Mouse (Mus musculus) neural tube, embryonic 11.5 days (tissue): ENCODE data around the gene Nynrin. TPM values are rescaled to one million over a fixed set of nuclear protein-coding genes. Genes with fewer than 3 reads are reported as not detected.

Experiments used
- ATAC-seq: fragments of 200-750 bp; cut with Nextera tagmentation; 2 replicates; pipeline ENCODE4 v1.8.0; 2017; ENCODE audit warnings: moderate number of reproducible peaks, mild to moderate bottlenecking, moderate TSS enrichment, moderate library complexity; ENCODE audit not compliant: insufficient read depth, low FRiP score, low TSS enrichment
- DNase-seq: peaks from one replicate; pipeline ENCODE4 v3.0.0-alpha.2; 2015; ENCODE audit warnings: low spot score
- H3K27ac ChIP-seq: fragments of 300-500 bp; sonication (generic); 2 replicates; pipeline ENCODE4 v1.5.1; 2014; ENCODE audit warnings: low read depth, mild to moderate bottlenecking, low read length
- H3K27me3 ChIP-seq: fragments of 300-500 bp; sonication (generic); 2 replicates; pipeline ENCODE4 v1.6.1; 2014; ENCODE audit warnings: mild to moderate bottlenecking, low read length, mixed read lengths; ENCODE audit not compliant: control insufficient read depth, insufficient read depth
- H3K36me3 ChIP-seq: fragments of 300-500 bp; sonication (generic); 2 replicates; pipeline ENCODE4 v1.6.1; 2014; ENCODE audit warnings: mild to moderate bottlenecking, low read length, moderate library complexity, mixed read lengths; ENCODE audit not compliant: control insufficient read depth, insufficient read depth
- H3K4me1 ChIP-seq: fragments of 300-500 bp; sonication (generic); 2 replicates; pipeline ENCODE4 v1.6.1; 2014; ENCODE audit warnings: low read length, mixed read lengths; ENCODE audit not compliant: control insufficient read depth, insufficient read depth
- H3K4me2 ChIP-seq: fragments of 300-500 bp; sonication (generic); 2 replicates; pipeline ENCODE4 v1.6.1; 2014; ENCODE audit warnings: low read depth, mild to moderate bottlenecking, moderate library complexity
- H3K4me3 ChIP-seq: fragments of 300-500 bp; sonication (generic); 2 replicates; pipeline ENCODE4 v1.5.1; 2014; ENCODE audit warnings: low read depth, low read length
- H3K9ac ChIP-seq: fragments of 300-500 bp; sonication (generic); 2 replicates; pipeline ENCODE4 v1.6.1; 2014; ENCODE audit warnings: mild to moderate bottlenecking, low read length
- H3K9me3 ChIP-seq: fragments of 300-500 bp; sonication (generic); 2 replicates; pipeline ENCODE4 v1.6.1; 2016; ENCODE audit warnings: low read length; ENCODE audit not compliant: control insufficient read depth
- WGBS: fragments of 180-500 bp; shearing (Covaris S2); extraction: QIAGEN DNeasy Blood & Tissue Kit; methylation state at CpG from one replicate; pipeline ENCODE4 v1.1.7; 2014; 5-methylcytosine and 5-hydroxymethylcytosine counted together
- polyA plus RNA-seq: library from polyadenylated mRNA; unstranded; fragments of >200 nt; fragmentation: Nextera tagmentation; extraction: Ambion mirVana; gene quantifications from 2 replicates; pipeline ENCODE4 v1.2.1, GENCODE M21; 2014

Nynrin gene
- 15.1 and 16.0 TPM in 2 replicates for polyA plus RNA-seq

GRCm38 (mm10) chr14:55853621-55854285, at the start of gene Nynrin:
Gene Nynrin, plus strand, starts transcription at chr14:55854010.
- Histone ChIP-seq H3K4me3 (peak within 1 kb of the TSS; percentile 48), H3K9ac (peak within 1 kb of the TSS; percentile 56), H3K27me3 (no peaks in the 10 kb centered on the region), H3K9me3 (no peaks in the 10 kb centered on the region), H3K4me1 (peaks cover 30% of the 10 kb centered on the region), H3K4me2 (peak within 1 kb of the TSS; percentile 72), H3K27ac (peak within 1 kb of the TSS; percentile 84), H3K36me3 (no peaks in the 10 kb centered on the region)
- ATAC-seq = peak; percentile 89
- WGBS = 2% methylated on average over 28 of the region's 33 CpGs
- peak; percentile 83 for DNase-seq

GRCm38 (mm10) chr14:55814885-55815284, 38.9 kb upstream of the Nynrin start:
- WGBS = 20% methylated on average over 16 of the region's 16 CpGs
- peak; percentile 38 for ATAC-seq

GRCm38 (mm10) chr14:55815310-55815751, 38.5 kb upstream of the Nynrin start:
- peak; percentile 54 for DNase-seq
- Histone ChIP-seq H3K4me2 (peak overlapping the region; percentile 64), H3K27me3 (no peaks in the 10 kb centered on the region), H3K27ac (no peak overlapping the region), H3K4me3 (peak overlapping the region; percentile 41), H3K9me3 (no peaks in the 10 kb centered on the region), H3K9ac (peak overlapping the region; percentile 48), H3K4me1 (no peaks in the 10 kb centered on the region), H3K36me3 (no peaks in the 10 kb centered on the region)
- ATAC-seq = no peak
- 30% methylated on average over 17 of the region's 17 CpGs for WGBS

More at GRCm38 (mm10) chr14:55814885-55815284, 38.9 kb upstream of the Nynrin start:
- Histone ChIP-seq H3K27me3 (no peaks in the 10 kb centered on the region), H3K36me3 (no peaks in the 10 kb centered on the region), H3K4me1 (no peaks in the 10 kb centered on the region), H3K9ac (peak overlapping the region; percentile 48), H3K9me3 (no peaks in the 10 kb centered on the region), H3K4me3 (peak overlapping the region; percentile 41), H3K4me2 (peak overlapping the region; percentile 64), H3K27ac (no peak overlapping the region)
- peak; percentile 66 for DNase-seq

GRCm38 (mm10) chr14:55819845-55820405, 33.9 kb upstream of the Nynrin start:
- Histone ChIP-seq H3K4me2 (no peak overlapping the region), H3K27ac (no peak overlapping the region), H3K9me3 (no peaks in the 10 kb centered on the region), H3K27me3 (no peaks in the 10 kb centered on the region), H3K4me3 (no peak overlapping the region), H3K36me3 (no peaks in the 10 kb centered on the region), H3K4me1 (peaks cover 5% of the 10 kb centered on the region), H3K9ac (no peak overlapping the region)
- 80% methylated on average over 7 of the region's 7 CpGs for WGBS
- ATAC-seq (no peak), DNase-seq (no peak)

- ATAC-seq = no peak
- 85% methylated on average over 9 of the region's 9 CpGs for WGBS
- no peak for DNase-seq
- Histone ChIP-seq H3K9me3 (no peaks in the 10 kb centered on the region), H3K27ac (no peak overlapping the region), H3K36me3 (no peaks in the 10 kb centered on the region), H3K27me3 (no peaks in the 10 kb centered on the region; the same call in 1 of the 2 replicates), H3K4me2 (no peak overlapping the region), H3K4me3 (no peak overlapping the region), H3K4me1 (peaks cover 7% of the 10 kb centered on the region), H3K9ac (no peak overlapping the region)
Observed at GRCm38 (mm10) chr14:55820576-55820975, 33.2 kb upstream of the Nynrin start.

GRCm38 (mm10) chr14:55822435-55822990, 31.3 kb upstream of the Nynrin start:
- DNase-seq (peak; percentile 80), ATAC-seq (0 out of 2 replicates have a peak, but pooled peaks have one; percentile 40)
- Histone ChIP-seq H3K27me3 (peaks cover 4% of the 10 kb centered on the region), H3K9ac (peak overlapping the region; percentile 75; the same call in 1 of the 2 replicates), H3K4me3 (peak overlapping the region; percentile 54), H3K4me1 (peaks cover 7% of the 10 kb centered on the region), H3K9me3 (no peaks in the 10 kb centered on the region), H3K36me3 (no peaks in the 10 kb centered on the region), H3K27ac (peak overlapping the region; percentile 81), H3K4me2 (peak overlapping the region; percentile 81)
- 10% methylated on average over 12 of the region's 13 CpGs for WGBS

- peak; percentile 93 for DNase-seq
- H3K27me3 ChIP-seq = peaks cover 4% of the 10 kb centered on the region
- under 1% methylated on average over 36 of the region's 46 CpGs for WGBS
- ATAC-seq = peak; percentile 75
- H3K27ac ChIP-seq = peak within 1 kb of the TSS; percentile 81
- peak within 1 kb of the TSS; percentile 54 for H3K4me3 ChIP-seq
- peaks cover 7% of the 10 kb centered on the region for H3K4me1 ChIP-seq
- no peaks in the 10 kb centered on the region for H3K9me3 ChIP-seq
- H3K4me2 ChIP-seq = peak within 1 kb of the TSS; percentile 81
- peak within 1 kb of the TSS; percentile 75 for H3K9ac ChIP-seq
- no peaks in the 10 kb centered on the region for H3K36me3 ChIP-seq
Observed at GRCm38 (mm10) chr14:55822991-55823762, 30.6 kb upstream of the Nynrin start, which contains the start of gene Nfatc4. Gene Nfatc4, plus strand, starts transcription at chr14:55823144.

- peak overlapping the region; percentile 81 for H3K27ac ChIP-seq
- peaks cover 7% of the 10 kb centered on the region for H3K4me1 ChIP-seq
- H3K9ac ChIP-seq = peak overlapping the region; percentile 75
- H3K9me3 ChIP-seq = no peaks in the 10 kb centered on the region
- peak overlapping the region; percentile 81 for H3K4me2 ChIP-seq
- DNase-seq (peak; percentile 70), ATAC-seq (0 out of 2 replicates have a peak, but pooled peaks have one; percentile 12)
- H3K36me3 ChIP-seq = no peaks in the 10 kb centered on the region
- H3K4me3 ChIP-seq = peak overlapping the region; percentile 54
- WGBS = under 1% methylated on average over 10 of the region's 10 CpGs
- peaks cover 4% of the 10 kb centered on the region for H3K27me3 ChIP-seq
Observed at GRCm38 (mm10) chr14:55824001-55824480, 29.8 kb upstream of the Nynrin start.
